In the genomic region with DNA sequence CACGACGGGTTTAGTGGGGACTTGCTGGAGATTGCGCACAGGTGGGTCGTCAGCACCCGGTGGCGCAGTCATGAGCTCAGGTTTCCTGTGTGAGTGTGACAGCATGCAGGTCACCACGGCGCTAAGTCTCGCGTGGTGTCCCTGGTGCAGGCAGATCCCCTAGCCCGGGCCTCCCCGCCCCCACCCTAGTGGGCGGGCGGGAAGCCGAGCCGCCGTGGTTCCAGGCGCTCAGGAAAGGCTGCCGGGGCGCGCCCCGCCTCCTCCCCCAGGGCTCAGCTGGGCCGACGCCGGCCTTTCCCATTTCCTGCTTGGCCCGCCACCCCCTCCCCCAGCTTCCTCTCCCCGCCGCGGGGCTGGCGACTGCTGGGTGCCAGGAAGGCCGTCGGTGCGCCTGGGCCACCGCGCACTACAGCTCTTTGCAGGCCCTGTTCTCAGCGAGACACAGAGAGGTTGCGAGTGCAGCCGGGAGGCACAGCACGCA, we compare ENCODE assay signal across 8 mouse cellular contexts. TPM values are rescaled to one million over a fixed set of nuclear protein-coding genes. Genes with fewer than 3 reads are reported as not detected.
DNase-seq lines count a peak whose midpoint lies in the region; ATAC-seq and TF ChIP-seq lines count a peak whose summit lies in the region.

No protein-coding gene starts in this region.

- no peak for TF ChIP-seq POLR2A in cerebellum, adult 2 months (IDR thresholded peaks at IDR 0.05; ENCODE audit: borderline replicate concordance, insufficient read depth, low read length)

- no peaks in the 10 kb centered on the region for H3K27me3 ChIP-seq in cerebellum, adult 2 months (ENCODE audit: control insufficient read depth, insufficient read depth, low read length)
- no peaks in the 10 kb centered on the region for H3K27me3 ChIP-seq in hindbrain, embryonic 14.5 days (ENCODE audit: control insufficient read depth, insufficient read depth, low read length)

- peak; percentile 53 for ATAC-seq in hindbrain, embryonic 14.5 days (ENCODE audit: low FRiP score)
- ATAC-seq in megakaryocyte progenitor cell, adult 5-6 weeks (replicated peaks; ENCODE audit: poor library complexity) = peak; percentile 30
- no peak for ATAC-seq in erythroid progenitor cell, adult 5-6 weeks (replicated peaks; ENCODE audit: low FRiP score, poor library complexity, severe bottlenecking)

- no peaks in the 10 kb centered on the region for H3K9me3 ChIP-seq in hindbrain, embryonic 14.5 days (ENCODE audit: control insufficient read depth, low read length)

- H3K4me3 ChIP-seq in cerebellum, adult 2 months (replicated peaks; ENCODE audit: insufficient read depth, low read depth, low read length) = peak overlapping the region; percentile 17
- peak overlapping the region; percentile 30 for H3K4me3 ChIP-seq in hindbrain, embryonic 14.5 days (replicated peaks; ENCODE audit: low read length)

- 1% methylated on average over 38 of the region's 39 CpGs for WGBS in cerebellum, adult 2 months
- 1% methylated on average over 31 of the region's 39 CpGs for WGBS in hindbrain, embryonic 14.5 days

- H3K27ac ChIP-seq in cerebellum, adult 2 months (ENCODE audit: insufficient read depth, low read length) = peak overlapping the region; percentile 35; the same call in 1 of the 2 replicates
- peak overlapping the region; percentile 88 for H3K27ac ChIP-seq in hindbrain, embryonic 14.5 days

- intact Hi-C loops in left cerebral cortex, postnatal 36 days (cut with DNase I) = no loop called here

- no peaks in the 10 kb centered on the region for H3K36me3 ChIP-seq in hindbrain, embryonic 14.5 days (replicated peaks; ENCODE audit: control insufficient read depth, insufficient read depth)

- H3K4me2 ChIP-seq in hindbrain, embryonic 14.5 days (replicated peaks) = peak overlapping the region; percentile 92

- DNase-seq in NIH3T3 (ENCODE audit: low read depth) = peak; percentile 96
- DNase-seq in cerebellum, adult 2 months = peak; percentile 48 to 52
- DNase-seq in gastrocnemius, adult 18-20 months (ENCODE audit: low spot score) = peak; percentile 78
- peak; percentile 62 for DNase-seq in hindbrain, embryonic 14.5 days (ENCODE audit: low spot score)
- peak; percentile 70 to 71 for DNase-seq in left cerebral cortex, postnatal 36 days (ENCODE audit: low spot score in 2 of 2)
- DNase-seq in right cerebral cortex, postnatal 14 days = peak; percentile 84

- no peak for TF ChIP-seq CTCF in cerebellum, adult 2 months (IDR thresholded peaks at IDR 0.05; ENCODE audit: borderline replicate concordance, insufficient read depth, low read depth, low read length)

- H3K4me1 ChIP-seq in cerebellum, adult 2 months (ENCODE audit: control insufficient read depth, insufficient read depth, low read length) = peaks cover 13% of the 10 kb centered on the region
- H3K4me1 ChIP-seq in hindbrain, embryonic 14.5 days (replicated peaks; ENCODE audit: control insufficient read depth, insufficient read depth, low read length) = peaks cover 42% of the 10 kb centered on the region

- H3K9ac ChIP-seq in hindbrain, embryonic 14.5 days = peak overlapping the region; percentile 51

RNA-seq across cellular contexts. Expression of a gene that starts 0.7 kb away (rescaled TPM):
- polyA plus RNA-seq in cerebellum, adult 2 months (2012; rRNA removed) = 172 and 181 TPM in 2 replicates
- total RNA-seq in gastrocnemius, adult 18-20 months (2021) = 10 to 100 TPM; 11.6 to 19.4 TPM
- 165 and 173 TPM in 2 replicates for polyA plus RNA-seq in hindbrain, embryonic 14.5 days (2014; fragmentation: Nextera tagmentation; extraction: Ambion mirVana)
- total RNA-seq in left cerebral cortex, postnatal 36 days (2021) = 100 to 1,000 TPM; 257 to 265 TPM
- total RNA-seq in megakaryocyte progenitor cell, adult 5-6 weeks (2015) = 31.6 and 40.7 TPM in 2 replicates
- 40.2 and 69.7 TPM in 2 replicates for total RNA-seq in megakaryocyte progenitor cell, adult 5-6 weeks (2017)
- total RNA-seq in erythroid progenitor cell, adult 5-6 weeks (2015; ENCODE audit: low replicate concordance) = 9.0 and 13.0 TPM in 2 replicates
- 18.1 and 30.6 TPM in 2 replicates for total RNA-seq in erythroid progenitor cell, adult 5-6 weeks (2017; ENCODE audit: low replicate concordance)

RNA-seq across cellular contexts. Expression of a gene that starts 6.5 kb away (rescaled TPM):
- polyA plus RNA-seq in cerebellum, adult 2 months (2012; rRNA removed) = 0.30 and 0.33 TPM in 2 replicates
- total RNA-seq in gastrocnemius, adult 18-20 months (2021) = under 1 TPM; 0.23 to 0.64 TPM
- 0.98 and 1.6 TPM in 2 replicates for polyA plus RNA-seq in hindbrain, embryonic 14.5 days (2014; fragmentation: Nextera tagmentation; extraction: Ambion mirVana)
- 1 to 10 TPM in 1 of 2 experiments, under 1 TPM in 1; 0.44 to 1.2 TPM for total RNA-seq in left cerebral cortex, postnatal 36 days (2021)
- total RNA-seq in megakaryocyte progenitor cell, adult 5-6 weeks (2015) = 6.2 and 12.9 TPM in 2 replicates
- total RNA-seq in megakaryocyte progenitor cell, adult 5-6 weeks (2017) = 4.7 and 5.4 TPM in 2 replicates
- total RNA-seq in erythroid progenitor cell, adult 5-6 weeks (2015; ENCODE audit: low replicate concordance) = 2.5 and 11.7 TPM in 2 replicates
- 2.3 and 3.5 TPM in 2 replicates for total RNA-seq in erythroid progenitor cell, adult 5-6 weeks (2017; ENCODE audit: low replicate concordance)

RNA-seq across cellular contexts. Expression of a gene that starts 15.2 kb away (rescaled TPM):
- 55.3 and 61.4 TPM in 2 replicates for polyA plus RNA-seq in cerebellum, adult 2 months (2012; rRNA removed)
- 1 to 10 TPM; 2.6 to 3.2 TPM for total RNA-seq in gastrocnemius, adult 18-20 months (2021)
- polyA plus RNA-seq in hindbrain, embryonic 14.5 days (2014; fragmentation: Nextera tagmentation; extraction: Ambion mirVana) = 86.8 and 96.6 TPM in 2 replicates
- total RNA-seq in left cerebral cortex, postnatal 36 days (2021) = 10 to 100 TPM; 47.5 to 53.0 TPM
- total RNA-seq in megakaryocyte progenitor cell, adult 5-6 weeks (2015) = 26.1 and 39.0 TPM in 2 replicates
- total RNA-seq in megakaryocyte progenitor cell, adult 5-6 weeks (2017) = 42.9 and 45.4 TPM in 2 replicates
- 5.8 and 15.9 TPM in 2 replicates for total RNA-seq in erythroid progenitor cell, adult 5-6 weeks (2015; ENCODE audit: low replicate concordance)
- 2.5 and 8.0 TPM in 2 replicates for total RNA-seq in erythroid progenitor cell, adult 5-6 weeks (2017; ENCODE audit: low replicate concordance)

RNA-seq across cellular contexts. Expression of a gene that starts 22.8 kb away (rescaled TPM):
- 0.28 and 0.51 TPM in 2 replicates for polyA plus RNA-seq in cerebellum, adult 2 months (2012; rRNA removed)
- under 1 TPM; 0.16 to 0.21 TPM for total RNA-seq in gastrocnemius, adult 18-20 months (2021)
- polyA plus RNA-seq in hindbrain, embryonic 14.5 days (2014; fragmentation: Nextera tagmentation; extraction: Ambion mirVana) = 0.14 and 0.28 TPM in 2 replicates
- total RNA-seq in left cerebral cortex, postnatal 36 days (2021) = not detected
- not detected in 2 replicates for total RNA-seq in megakaryocyte progenitor cell, adult 5-6 weeks (2015)
- not detected in 2 replicates for total RNA-seq in megakaryocyte progenitor cell, adult 5-6 weeks (2017)
- total RNA-seq in erythroid progenitor cell, adult 5-6 weeks (2015; ENCODE audit: low replicate concordance) = not detected in 2 replicates
- not detected in 2 replicates for total RNA-seq in erythroid progenitor cell, adult 5-6 weeks (2017; ENCODE audit: low replicate concordance)

RNA-seq across cellular contexts. Expression of a gene that starts 50.8 kb away (rescaled TPM):
- 28.3 and 32.5 TPM in 2 replicates for polyA plus RNA-seq in cerebellum, adult 2 months (2012; rRNA removed)
- total RNA-seq in gastrocnemius, adult 18-20 months (2021) = 10 to 100 TPM; 11.9 to 13.7 TPM
- polyA plus RNA-seq in hindbrain, embryonic 14.5 days (2014; fragmentation: Nextera tagmentation; extraction: Ambion mirVana) = 74.0 and 89.3 TPM in 2 replicates
- 10 to 100 TPM; 11.6 to 17.2 TPM for total RNA-seq in left cerebral cortex, postnatal 36 days (2021)
- 11.7 and 11.8 TPM in 2 replicates for total RNA-seq in megakaryocyte progenitor cell, adult 5-6 weeks (2015)
- 3.6 and 5.2 TPM in 2 replicates for total RNA-seq in megakaryocyte progenitor cell, adult 5-6 weeks (2017)
- total RNA-seq in erythroid progenitor cell, adult 5-6 weeks (2015; ENCODE audit: low replicate concordance) = 0.36 and 6.3 TPM in 2 replicates
- under 0.01 and 3.0 TPM in 2 replicates for total RNA-seq in erythroid progenitor cell, adult 5-6 weeks (2017; ENCODE audit: low replicate concordance)
